Mouse (Mus musculus) brain, adult 2 months (tissue): ENCODE results near the gene Pdlim5.

Experiments
- DNase-seq: peaks from one replicate; pipeline ENCODE4 v3.0.0; 2011; ENCODE audit warnings: low read depth, low spot score

Gene Pdlim5

GRCm38 (mm10) chr3:142394796-142395508, 544 bp downstream of the Pdlim5 start:
- DNase-seq = peak; percentile 32

- no peak for DNase-seq
Measured at GRCm38 (mm10) chr3:142394000-142394411, 1.5 kb downstream of the Pdlim5 start.

DNA sequence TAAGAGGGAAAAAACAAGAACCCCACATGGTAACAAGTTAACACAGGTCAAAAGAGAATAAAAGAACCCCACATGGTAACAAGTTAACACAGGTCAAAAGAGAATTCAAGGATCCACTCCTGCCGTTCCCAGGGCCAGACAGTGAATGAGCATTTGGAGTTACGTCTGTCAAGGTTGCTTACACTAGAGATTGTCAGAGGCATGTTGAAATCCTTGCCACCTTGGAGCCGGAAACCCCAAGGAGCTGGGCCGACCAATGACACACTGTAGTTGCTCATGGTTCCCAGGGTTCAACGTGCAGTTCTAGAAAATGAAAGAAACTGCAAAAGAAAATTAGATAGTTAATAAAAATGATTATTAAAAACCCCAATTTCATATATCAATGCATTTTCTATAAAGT, 4.0 kb downstream of the Pdlim5 start:
- no peak for DNase-seq

DNA sequence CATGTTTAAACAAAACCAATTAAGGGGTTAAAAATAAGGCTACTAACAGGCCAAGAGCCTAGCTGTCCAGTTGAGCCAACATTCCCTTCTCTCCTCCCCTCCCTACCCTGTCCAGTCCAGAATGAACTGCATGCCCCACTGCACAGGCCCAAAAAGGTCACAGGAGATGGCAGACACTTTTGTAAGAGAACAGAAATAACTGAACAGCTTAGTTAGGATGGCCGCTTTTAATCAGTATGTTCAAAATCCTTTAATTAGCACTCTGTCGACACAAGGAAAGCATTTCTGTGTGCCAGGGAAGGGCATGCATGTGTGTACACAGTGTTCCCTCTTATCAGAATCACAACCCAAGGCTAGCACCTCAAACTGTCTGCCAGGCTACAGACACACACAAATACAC, 5.2 kb downstream of the Pdlim5 start:
- no peak for DNase-seq

- peak; percentile 6 for DNase-seq
Measured at GRCm38 (mm10) chr3:142388189-142388588, 7.3 kb downstream of the Pdlim5 start.

DNA sequence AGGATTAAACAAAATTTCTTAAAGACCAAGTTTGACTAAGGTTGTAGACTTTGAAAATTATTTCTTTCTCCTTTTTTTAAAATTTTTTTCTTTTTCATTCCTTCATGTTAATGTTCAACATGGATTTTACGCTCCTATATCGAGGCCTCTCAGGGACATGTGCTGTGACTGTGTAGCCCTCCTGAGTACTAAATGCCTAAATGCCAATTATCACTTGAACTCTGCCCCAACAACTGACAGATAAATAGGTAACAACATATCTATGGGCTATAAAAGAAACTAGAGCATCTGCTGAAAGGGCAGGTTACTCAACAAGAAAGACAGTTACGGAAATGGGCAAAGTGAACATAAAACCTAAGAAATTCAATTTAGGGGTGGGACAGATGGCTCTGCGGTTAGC, 9.0 kb downstream of the Pdlim5 start:
- DNase-seq = no peak

DNA sequence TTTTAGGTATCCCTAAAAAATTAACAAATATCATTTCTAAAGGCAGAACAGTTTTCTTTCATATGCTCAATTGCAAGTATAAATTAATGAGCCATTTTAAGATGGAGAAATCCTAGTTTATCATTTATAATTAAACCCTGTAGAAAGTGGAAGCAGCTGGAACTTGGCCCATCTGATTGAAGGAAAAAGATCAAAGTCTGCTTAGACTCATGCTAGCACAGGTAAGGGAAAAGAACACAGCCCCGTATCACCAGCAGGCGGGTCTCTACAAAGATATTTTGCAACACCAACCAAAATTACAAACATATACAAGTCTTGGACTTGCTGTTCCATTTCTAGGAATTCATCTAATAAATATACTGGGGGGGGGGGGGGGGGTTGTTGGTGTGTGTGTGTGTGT, 9.8 kb downstream of the Pdlim5 start:
- no peak for DNase-seq

- DNase-seq = no peak
Measured at GRCm38 (mm10) chr3:142376638-142377037, 18.9 kb downstream of the Pdlim5 start.

GRCm38 (mm10) chr3:142375106-142375505, 20.4 kb downstream of the Pdlim5 start:
- no peak for DNase-seq

- no peak for DNase-seq
Measured at GRCm38 (mm10) chr3:142372465-142373147, 22.9 kb downstream of the Pdlim5 start.

DNA sequence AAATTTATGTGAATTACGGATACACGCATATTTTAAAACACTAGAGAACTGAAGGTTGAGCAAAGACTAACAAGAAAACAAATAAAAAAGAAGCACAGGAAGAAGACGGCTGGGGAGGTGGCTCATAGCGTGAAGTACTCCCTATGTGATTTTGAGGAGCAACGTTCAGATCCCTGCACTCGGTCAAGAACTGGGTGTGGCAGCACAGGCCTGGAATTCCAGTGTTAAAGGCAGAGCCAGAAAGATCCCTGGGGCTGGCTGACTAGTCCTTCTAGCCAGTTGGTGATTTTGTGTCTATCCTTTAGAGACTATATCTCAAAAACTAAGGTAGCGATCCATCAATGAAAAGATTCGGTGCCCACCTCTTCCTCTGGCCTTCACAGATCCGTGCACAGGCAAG, 27.1 kb downstream of the Pdlim5 start:
- DNase-seq = no peak

DNA sequence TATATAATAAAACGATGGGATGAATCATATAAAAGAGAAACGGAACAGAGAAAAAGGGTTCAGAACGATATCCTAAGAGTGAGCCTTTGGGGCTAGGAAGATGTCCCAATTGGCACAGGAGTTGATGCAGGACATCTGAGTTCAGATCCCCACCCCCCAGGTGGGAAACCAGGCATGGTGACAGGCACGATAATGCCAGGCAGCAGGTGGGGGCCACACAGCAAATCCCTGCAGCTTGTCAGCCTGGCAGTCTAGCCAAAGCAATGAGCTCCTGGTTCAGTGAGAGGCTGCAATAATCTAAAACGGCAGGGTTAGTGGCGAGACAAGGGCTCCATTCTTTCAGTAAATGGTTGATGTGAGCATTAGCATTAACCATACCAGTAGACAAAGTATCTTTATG, 33.4 kb downstream of the Pdlim5 start:
- DNase-seq = no peak

- DNase-seq = peak; percentile 61
Measured at GRCm38 (mm10) chr3:142358951-142359350, 36.5 kb downstream of the Pdlim5 start.

DNA sequence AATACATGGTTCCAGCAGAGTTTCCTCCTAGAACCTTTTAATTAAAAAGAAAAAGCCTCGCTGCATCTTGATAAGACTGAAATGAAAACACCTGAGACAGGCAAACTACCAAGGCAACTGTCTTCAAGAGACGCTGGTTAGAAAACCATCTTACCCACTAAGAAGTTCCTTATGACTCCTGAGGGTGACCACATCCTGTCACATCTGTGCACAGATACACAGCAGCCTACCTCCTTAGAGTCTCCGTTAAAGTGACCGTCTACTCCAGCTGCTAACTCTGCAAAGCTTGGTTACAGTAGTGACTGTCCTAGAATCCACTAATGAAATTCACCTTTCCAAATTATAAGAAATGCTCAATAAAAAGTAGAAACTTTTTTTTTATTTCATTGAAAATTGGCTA, 38.8 kb downstream of the Pdlim5 start:
- DNase-seq = no peak

- DNase-seq = peak; percentile 11
Measured at GRCm38 (mm10) chr3:142353218-142353617, 42.3 kb downstream of the Pdlim5 start.

DNA sequence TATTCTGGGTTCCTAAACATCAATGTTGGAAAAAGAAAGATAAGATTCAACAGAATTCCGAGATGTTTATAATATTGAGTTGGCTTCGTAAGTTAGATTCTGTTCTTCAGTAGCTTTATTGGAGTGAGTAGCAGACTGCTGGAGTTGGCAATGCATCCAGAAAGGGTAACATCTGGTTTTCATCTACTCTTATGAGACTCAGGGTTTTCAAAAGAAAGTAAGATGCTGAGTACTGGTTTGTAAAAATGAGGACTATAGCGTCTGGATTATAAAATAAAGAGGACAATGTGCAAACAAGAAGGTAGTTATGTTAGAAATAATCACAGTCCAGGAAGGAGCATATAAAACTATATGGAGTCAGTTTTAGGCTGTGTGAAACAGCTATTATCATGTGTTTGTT, 45.0 kb downstream of the Pdlim5 start:
- no peak for DNase-seq

DNA sequence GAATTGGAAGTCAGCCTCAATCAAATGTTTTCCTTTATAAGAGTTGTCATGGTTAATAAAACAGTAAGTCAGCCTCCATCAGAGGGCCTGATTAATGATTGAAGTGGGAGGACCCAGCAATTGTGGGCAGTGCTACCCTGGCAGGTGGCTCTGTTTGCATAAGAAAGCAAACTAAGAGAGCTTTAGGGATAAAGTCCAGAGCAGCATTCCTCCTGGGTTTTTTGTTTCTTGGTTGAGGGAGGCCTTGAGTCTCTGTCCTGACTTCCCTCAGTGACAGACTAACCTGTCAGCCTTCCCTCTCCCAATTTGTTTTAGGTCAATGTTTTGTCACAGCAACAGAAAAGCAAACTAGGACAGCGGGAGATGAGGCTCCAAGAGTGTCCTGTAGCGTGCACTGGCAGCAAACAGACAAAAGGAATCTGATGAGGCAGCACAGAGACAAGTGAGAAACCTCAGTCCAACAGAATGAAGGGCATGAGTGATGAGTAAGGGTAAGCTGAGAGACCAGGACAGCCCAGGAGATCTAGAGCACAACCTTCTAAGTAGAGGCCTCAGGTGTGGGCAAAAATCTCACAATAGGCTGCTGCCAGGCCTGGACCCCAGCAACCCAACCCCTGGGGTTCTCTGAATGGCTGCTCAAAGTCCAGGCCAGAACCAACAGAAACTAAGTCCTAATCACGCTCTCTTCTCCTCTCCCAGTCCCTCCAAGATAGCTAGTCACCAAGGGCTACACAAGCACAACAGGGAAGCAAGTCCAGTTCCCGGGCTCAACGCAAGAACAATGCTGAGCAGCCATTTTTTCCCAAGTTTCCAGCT, 46.5 kb downstream of the Pdlim5 start:
- peak; percentile 6 for DNase-seq

GRCm38 (mm10) chr3:142346261-142346660, 49.2 kb downstream of the Pdlim5 start:
- DNase-seq = no peak

- peak; percentile 20 for DNase-seq
Measured at GRCm38 (mm10) chr3:142345235-142346125, 50.0 kb downstream of the Pdlim5 start.

GRCm38 (mm10) chr3:142343786-142344185, 51.7 kb downstream of the Pdlim5 start:
- DNase-seq = no peak

DNA sequence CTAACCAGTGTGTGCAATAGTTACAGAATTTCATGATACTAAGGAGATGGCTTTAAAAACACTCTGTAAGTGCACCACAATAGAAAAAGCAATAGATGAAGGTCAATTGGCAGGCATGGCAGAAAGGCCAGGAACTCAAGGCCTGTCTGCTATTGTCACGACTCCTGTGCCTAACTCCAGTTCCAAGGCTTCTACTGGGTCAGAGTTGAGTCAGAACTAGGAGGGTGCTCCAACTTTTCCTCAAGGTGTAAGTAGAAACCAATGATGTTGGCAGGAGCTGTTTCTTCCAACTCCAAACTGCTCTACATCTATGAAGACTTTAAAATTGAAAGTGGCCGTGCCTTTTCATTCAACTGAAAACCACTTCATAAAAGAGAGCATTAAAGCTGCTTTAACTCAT, 54.8 kb downstream of the Pdlim5 start:
- no peak for DNase-seq
